Mouse (Mus musculus) Patski (cell line): ENCODE data around the gene Fbxw17. TPM values are rescaled to one million over a fixed set of nuclear protein-coding genes. Genes with fewer than 3 reads are reported as not detected.
A peak's percentile ranks its signal among the peaks of the same experiment; 100 is the strongest.
"Not testable (repeated sequence)": the region's sequence is repeated elsewhere in the genome, so short reads cannot be mapped to it uniquely, and the experiment has no call there.

Source experiments
- ATAC-seq: fragments of 100-300 bp; one replicate; pipeline ENCODE4 v1.8.0; 2021
- CTCF ChIA-PET: fragments of 350-600 bp; sonication (Branson Sonifier 250); formaldehyde crosslinking; loops from one replicate; lab custom pipeline; 2022; ENCODE audit warnings: inconsistent platforms; lab: Charles Lee
- POLR2A ChIA-PET: fragments of 350-600 bp; sonication (Branson Sonifier 250); formaldehyde crosslinking; loops from one replicate; lab custom pipeline; 2022; ENCODE audit warnings: antibody characterized with exemption, inconsistent platforms; lab: Charles Lee
- DNase-seq: peaks from one replicate; pipeline ENCODE4 v3.0.0-alpha.2; 2011; ENCODE audit warnings: low read depth, low spot score
- H3K27me3 ChIP-seq: fragments of 371-371 bp; one replicate; pipeline ENCODE4 v1.5.1; 2021
- CTCF ChIP-seq: fragments of 100-300 bp; IDR thresholded peaks from one replicate; pipeline ENCODE4 v1.5.1; 2021
- in situ Hi-C: fragments of 300-500 bp; cut with MboI; formaldehyde crosslinking; loops from 3 replicates; pipeline ENCODE4 v1.11.1; 2018; ENCODE audit warnings: low pct_unique_long_range_greater_than_20kb, mixed read lengths
- polyA plus RNA-seq: library from polyadenylated mRNA; unstranded; gene quantifications from one replicate; pipeline ENCODE4 v1.2.3, GENCODE M21; 2021

The Fbxw17 gene
- polyA plus RNA-seq: 26.1 TPM

- POLR2A ChIA-PET: no interaction called here
- no peak for TF ChIP-seq CTCF
- ATAC-seq (peak; percentile 98), DNase-seq (peak; percentile 17)
- in situ Hi-C loops: no loop called here
- CTCF ChIA-PET: no interaction called here
- H3K27me3 ChIP-seq: peaks cover 3% of the 10 kb centered on the region
These were observed at the start of gene Fbxw17 for GRCm38 (mm10) chr13:50417389-50418183. Gene Fbxw17, plus strand, starts transcription at chr13:50417864.

GRCm38 (mm10) chr13:50372934-50373705 lies 44.5 kb upstream of the Fbxw17 start:
- CTCF ChIA-PET, DNase-seq, H3K27me3 ChIP-seq, in situ Hi-C loops, ATAC-seq, POLR2A ChIA-PET: not testable (repeated sequence)

- CTCF ChIA-PET, DNase-seq, ATAC-seq, H3K27me3 ChIP-seq, POLR2A ChIA-PET, in situ Hi-C loops: not testable (repeated sequence)
These were observed 28.5 kb upstream of the Fbxw17 start for GRCm38 (mm10) chr13:50389146-50389545.

GRCm38 (mm10) chr13:50418421-50418820 lies 757 bp downstream of the Fbxw17 start:
- ChIA-PET POLR2A (no interaction called here), CTCF (no interaction called here)
- no peak for ATAC-seq
- peaks cover 3% of the 10 kb centered on the region for H3K27me3 ChIP-seq
- in situ Hi-C loops: no loop called here
- no peak for DNase-seq
- TF ChIP-seq CTCF: no peak

GRCm38 (mm10) chr13:50423625-50424209 lies 6.1 kb downstream of the Fbxw17 start:
- ChIA-PET CTCF (no interaction called here), POLR2A (no interaction called here)
- no peak for DNase-seq
- no peak for TF ChIP-seq CTCF
- in situ Hi-C loops: no loop called here
- ATAC-seq: no peak
- H3K27me3 ChIP-seq: no peaks in the 10 kb centered on the region

- DNase-seq (no peak), ATAC-seq (no peak)
- ChIA-PET POLR2A (no interaction called here), CTCF (interaction anchor here (1.4 kb wide), 1 partner anchor 14 kb away, joined by 3 read pairs; no protein-coding TSS in a partner anchor)
- in situ Hi-C loops: no loop called here
- H3K27me3 ChIP-seq: no peaks in the 10 kb centered on the region
- no peak for TF ChIP-seq CTCF
These were observed 6.9 kb downstream of the Fbxw17 start for GRCm38 (mm10) chr13:50424517-50424916.

GRCm38 (mm10) chr13:50426686-50427085 lies 9.0 kb downstream of the Fbxw17 start:
- no peak for DNase-seq
- CTCF ChIA-PET: no interaction called here
- no peak for ATAC-seq
- no peaks in the 10 kb centered on the region for H3K27me3 ChIP-seq
- in situ Hi-C loops: no loop called here
- POLR2A ChIA-PET: no interaction called here
- TF ChIP-seq CTCF: no peak

GRCm38 (mm10) chr13:50443812-50444211 lies 26.1 kb downstream of the Fbxw17 start, which contains the start of gene Gm47429:
Gene Gm47429, minus strand, starts transcription at chr13:50443912.
- H3K27me3 ChIP-seq: peaks cover 18% of the 10 kb centered on the region
- in situ Hi-C loops: no loop called here
- DNase-seq: no peak
- ChIA-PET POLR2A (no interaction called here), CTCF (no interaction called here)
- TF ChIP-seq CTCF: no peak
- no peak for ATAC-seq

GRCm38 (mm10) chr13:50445261-50445660 lies 27.6 kb downstream of the Fbxw17 start:
- no peak for DNase-seq
- TF ChIP-seq CTCF: no peak
- ChIA-PET CTCF (interaction anchor here (1.6 kb wide), 1 partner anchor 9 kb away, joined by 3 read pairs; no protein-coding TSS in a partner anchor), POLR2A (no interaction called here)
- H3K27me3 ChIP-seq: peaks cover 28% of the 10 kb centered on the region
- ATAC-seq: no peak
- in situ Hi-C loops: no loop called here

GRCm38 (mm10) chr13:50452266-50452665 lies 34.6 kb downstream of the Fbxw17 start:
- in situ Hi-C loops, DNase-seq, CTCF ChIA-PET, ATAC-seq, POLR2A ChIA-PET: not testable (repeated sequence)
- H3K27me3 ChIP-seq: peaks cover 12% of the 10 kb centered on the region

GRCm38 (mm10) chr13:50453426-50453825 lies 35.8 kb downstream of the Fbxw17 start:
- DNase-seq (no peak), ATAC-seq (no peak)
- TF ChIP-seq CTCF: no peak
- peaks cover 12% of the 10 kb centered on the region for H3K27me3 ChIP-seq
- CTCF ChIA-PET: no interaction called here
- in situ Hi-C loops: no loop called here
- POLR2A ChIA-PET: no interaction called here

- in situ Hi-C loops, ATAC-seq, DNase-seq, POLR2A ChIA-PET, CTCF ChIA-PET: not testable (repeated sequence)
- H3K27me3 ChIP-seq: peaks cover 25% of the 10 kb centered on the region
These were observed 42.8 kb downstream of the Fbxw17 start for GRCm38 (mm10) chr13:50460433-50460832.
